Mouse (Mus musculus): Measurements from ENCODE around the gene Dnmt1. TPM values are rescaled to one million over a fixed set of nuclear protein-coding genes. Genes with fewer than 3 reads are reported as not detected.

Gene Dnmt1
- total RNA-seq, 1 experiment from 2014 or later: 61.3 TPM

Small RNA genes lying within 50 kb of the gene (microRNA-seq; reads per million reads assigned to microRNA genes)
- 0.36 to 0.69 reads per million in 2 experiments for gene Mir7081

Other genes starting within 250 kb of the Dnmt1 start
- 0.46 and 0.52 TPM in 2 replicates for gene Olfm2, start 213.5 kb downstream of the Dnmt1 start, total RNA-seq (2021)
- gene Col5a3, start 144.8 kb downstream of the Dnmt1 start, total RNA-seq (2021): 178 and 222 TPM in 2 replicates
- gene Rdh8, start 141.4 kb downstream of the Dnmt1 start, total RNA-seq (2021): not detected in 2 replicates
- gene A230050P20Rik, start 91.2 kb downstream of the Dnmt1 start, total RNA-seq (2021): 22.5 and 33.4 TPM in 2 replicates
- gene Angptl6, start 80.2 kb downstream of the Dnmt1 start, total RNA-seq (2021): 2.9 and 3.7 TPM in 2 replicates
- 37.2 and 37.3 TPM in 2 replicates for gene Ppan, start 71.7 kb downstream of the Dnmt1 start, total RNA-seq (2021)
- gene Eif3g, start 61.3 kb downstream of the Dnmt1 start, total RNA-seq (2021): 143 and 150 TPM in 2 replicates
- 16.2 and 16.9 TPM in 2 replicates for gene S1pr2, start 16.9 kb upstream of the Dnmt1 start, total RNA-seq (2021)
- 113 and 122 TPM in 2 replicates for gene Mrpl4, start 42.9 kb upstream of the Dnmt1 start, total RNA-seq (2021)
- gene Icam1, start 56.1 kb upstream of the Dnmt1 start, total RNA-seq (2021): 6.5 and 8.9 TPM in 2 replicates
- gene Icam4, start 69.5 kb upstream of the Dnmt1 start, total RNA-seq (2021): 1.6 and 1.9 TPM in 2 replicates
- gene Icam5, start 72.2 kb upstream of the Dnmt1 start, total RNA-seq (2021): 0.43 and 0.49 TPM in 2 replicates
- not detected in 2 replicates for gene Zglp1, start 107.2 kb upstream of the Dnmt1 start, total RNA-seq (2021)
- 0.52 TPM in 1 of 2 replicates, not detected in the other for gene Gm49373, start 113.2 kb upstream of the Dnmt1 start, total RNA-seq (2021)
- 32.4 and 36.5 TPM in 2 replicates for gene Fdx1l, start 113.7 kb upstream of the Dnmt1 start, total RNA-seq (2021)
- 2.5 and 9.4 TPM in 2 replicates for gene Gm38431, start 132.1 kb upstream of the Dnmt1 start, total RNA-seq (2021)
- 52.1 and 60.0 TPM in 2 replicates for gene Raver1, start 132.1 kb upstream of the Dnmt1 start, total RNA-seq (2021)
- gene Tyk2, start 171.4 kb upstream of the Dnmt1 start, total RNA-seq (2021): 17.7 and 22.4 TPM in 2 replicates
- gene Cdc37, start 190.1 kb upstream of the Dnmt1 start, total RNA-seq (2021): 190 and 202 TPM in 2 replicates
- gene Pde4a, start 205.8 kb upstream of the Dnmt1 start, total RNA-seq (2021): 12.9 and 13.1 TPM in 2 replicates

Measured in adrenal gland, postnatal 25 days (tissue).